Mouse (Mus musculus): ENCODE data around the gene Fgf22. TPM values are rescaled to one million over a fixed set of nuclear protein-coding genes. Genes with fewer than 3 reads are reported as not detected.

Gene Fgf22
- total RNA-seq, 2 experiments from 2014 or later: not detected

Other genes with a start within 250 kb of the Fgf22 start
Only the 30 nearest of the 33 such genes appear.
- gene Plpp2, start 221.3 kb upstream of the Fgf22 start, total RNA-seq (2015): 8.2 and 11.6 TPM in 2 replicates
- gene Plpp2, start 221.3 kb upstream of the Fgf22 start, total RNA-seq (2017): 2.7 and 5.3 TPM in 2 replicates
- gene Mier2, start 199.9 kb upstream of the Fgf22 start, total RNA-seq (2015): 7.4 and 9.1 TPM in 2 replicates
- gene Mier2, start 199.9 kb upstream of the Fgf22 start, total RNA-seq (2017): 9.6 and 13.4 TPM in 2 replicates
- not detected in 2 replicates for gene Theg, start 167.7 kb upstream of the Fgf22 start, total RNA-seq (2015)
- not detected in 2 replicates for gene Theg, start 167.7 kb upstream of the Fgf22 start, total RNA-seq (2017)
- gene C2cd4c, start 141.1 kb upstream of the Fgf22 start, total RNA-seq (2015): not detected in 2 replicates
- gene C2cd4c, start 141.1 kb upstream of the Fgf22 start, total RNA-seq (2017): not detected in 2 replicates
- not detected in 2 replicates for gene Shc2, start 117.2 kb upstream of the Fgf22 start, total RNA-seq (2015)
- gene Shc2, start 117.2 kb upstream of the Fgf22 start, total RNA-seq (2017): not detected in 2 replicates
- gene Odf3l2, start 109.3 kb upstream of the Fgf22 start, total RNA-seq (2015): not detected in 2 replicates
- not detected in 2 replicates for gene Odf3l2, start 109.3 kb upstream of the Fgf22 start, total RNA-seq (2017)
- gene Madcam1, start 90.5 kb upstream of the Fgf22 start, total RNA-seq (2015): not detected in 2 replicates
- gene Madcam1, start 90.5 kb upstream of the Fgf22 start, total RNA-seq (2017): not detected in 2 replicates
- gene Tpgs1, start 85.7 kb upstream of the Fgf22 start, total RNA-seq (2015): 8.3 and 10.2 TPM in 2 replicates
- 8.2 and 10.4 TPM in 2 replicates for gene Tpgs1, start 85.7 kb upstream of the Fgf22 start, total RNA-seq (2017)
- 69.2 and 79.0 TPM in 2 replicates for gene Cdc34, start 72.9 kb upstream of the Fgf22 start, total RNA-seq (2015)
- 154 and 169 TPM in 2 replicates for gene Cdc34, start 72.9 kb upstream of the Fgf22 start, total RNA-seq (2017)
- 0.29 and 0.49 TPM in 2 replicates for gene Gzmm, start 66.1 kb upstream of the Fgf22 start, total RNA-seq (2015)
- gene Gzmm, start 66.1 kb upstream of the Fgf22 start, total RNA-seq (2017): 1.1 and 2.8 TPM in 2 replicates
- 441 and 471 TPM in 2 replicates for gene Bsg, start 50.6 kb upstream of the Fgf22 start, total RNA-seq (2015)
- 272 TPM in 2 replicates for gene Bsg, start 50.6 kb upstream of the Fgf22 start, total RNA-seq (2017)
- gene Hcn2, start 38.4 kb upstream of the Fgf22 start, total RNA-seq (2015): not detected in 2 replicates
- gene Hcn2, start 38.4 kb upstream of the Fgf22 start, total RNA-seq (2017): not detected in 2 replicates
- gene Polrmt, start 8.5 kb upstream of the Fgf22 start, total RNA-seq (2015): 36.9 and 46.9 TPM in 2 replicates
- gene Polrmt, start 8.5 kb upstream of the Fgf22 start, total RNA-seq (2017): 10.8 and 14.6 TPM in 2 replicates
- gene Rnf126, start 11.9 kb downstream of the Fgf22 start, total RNA-seq (2015): 55.6 and 63.0 TPM in 2 replicates
- 18.4 and 20.2 TPM in 2 replicates for gene Rnf126, start 11.9 kb downstream of the Fgf22 start, total RNA-seq (2017)
- 1.6 and 2.7 TPM in 2 replicates for gene Fstl3, start 22.2 kb downstream of the Fgf22 start, total RNA-seq (2015)
- 1.3 and 3.6 TPM in 2 replicates for gene Fstl3, start 22.2 kb downstream of the Fgf22 start, total RNA-seq (2017)
- gene Prss57, start 35.9 kb downstream of the Fgf22 start, total RNA-seq (2015): 160 and 189 TPM in 2 replicates
- 95.1 and 100.0 TPM in 2 replicates for gene Prss57, start 35.9 kb downstream of the Fgf22 start, total RNA-seq (2017)
- gene Palm, start 38.5 kb downstream of the Fgf22 start, total RNA-seq (2015): 65.3 and 71.4 TPM in 2 replicates
- gene Palm, start 38.5 kb downstream of the Fgf22 start, total RNA-seq (2017): 43.4 and 53.4 TPM in 2 replicates
- not detected in 2 replicates for gene Misp, start 65.9 kb downstream of the Fgf22 start, total RNA-seq (2015)
- 0.58 TPM in 1 of 2 replicates, not detected in the other for gene Misp, start 65.9 kb downstream of the Fgf22 start, total RNA-seq (2017)
- gene Ptbp1, start 99.4 kb downstream of the Fgf22 start, total RNA-seq (2015): 218 and 262 TPM in 2 replicates
- 172 and 187 TPM in 2 replicates for gene Ptbp1, start 99.4 kb downstream of the Fgf22 start, total RNA-seq (2017)
- gene Prtn3, start 119.4 kb downstream of the Fgf22 start, total RNA-seq (2015): 3,382 and 3,510 TPM in 2 replicates
- gene Prtn3, start 119.4 kb downstream of the Fgf22 start, total RNA-seq (2017): 738 and 1,001 TPM in 2 replicates
- gene Plppr3, start 119.6 kb downstream of the Fgf22 start, total RNA-seq (2015): 39.0 and 41.2 TPM in 2 replicates
- 93.9 and 96.9 TPM in 2 replicates for gene Plppr3, start 119.6 kb downstream of the Fgf22 start, total RNA-seq (2017)
- gene Elane, start 131.2 kb downstream of the Fgf22 start, total RNA-seq (2015): 6,143 and 8,228 TPM in 2 replicates
- 2,359 and 2,989 TPM in 2 replicates for gene Elane, start 131.2 kb downstream of the Fgf22 start, total RNA-seq (2017)
- 0.49 and 0.56 TPM in 2 replicates for gene Cfd, start 135.8 kb downstream of the Fgf22 start, total RNA-seq (2015)
- gene Cfd, start 135.8 kb downstream of the Fgf22 start, total RNA-seq (2017): 1.2 TPM in 1 of 2 replicates, not detected in the other
- 13.9 and 14.4 TPM in 2 replicates for gene Med16, start 153.8 kb downstream of the Fgf22 start, total RNA-seq (2015)
- 22.1 and 24.8 TPM in 2 replicates for gene Med16, start 153.8 kb downstream of the Fgf22 start, total RNA-seq (2017)
- gene Gm26602, start 155.8 kb downstream of the Fgf22 start, total RNA-seq (2015): not detected in 2 replicates
- not detected in 2 replicates for gene Gm26602, start 155.8 kb downstream of the Fgf22 start, total RNA-seq (2017)
- gene Kiss1r, start 161.9 kb downstream of the Fgf22 start, total RNA-seq (2015): 0.15 TPM in 2 replicates
- gene Kiss1r, start 161.9 kb downstream of the Fgf22 start, total RNA-seq (2017): 0.25 and 1.3 TPM in 2 replicates
- gene R3hdm4, start 166.1 kb downstream of the Fgf22 start, total RNA-seq (2015): 72.3 and 78.7 TPM in 2 replicates
- 35.1 and 50.7 TPM in 2 replicates for gene R3hdm4, start 166.1 kb downstream of the Fgf22 start, total RNA-seq (2017)
- gene Arid3a, start 172.0 kb downstream of the Fgf22 start, total RNA-seq (2015): 19.9 and 21.6 TPM in 2 replicates
- 31.0 and 32.2 TPM in 2 replicates for gene Arid3a, start 172.0 kb downstream of the Fgf22 start, total RNA-seq (2017)
- 36.8 and 57.4 TPM in 2 replicates for gene Wdr18, start 205.1 kb downstream of the Fgf22 start, total RNA-seq (2015)
- gene Wdr18, start 205.1 kb downstream of the Fgf22 start, total RNA-seq (2017): 24.6 and 29.7 TPM in 2 replicates
- not detected in 2 replicates for gene Grin3b, start 215.6 kb downstream of the Fgf22 start, total RNA-seq (2015)
- not detected in 2 replicates for gene Grin3b, start 215.6 kb downstream of the Fgf22 start, total RNA-seq (2017)